Mouse (Mus musculus) embryo, embryonic 9.5 days (tissue): ENCODE results near the gene Tgm2.

Experiments
- DNase-seq: peaks from one replicate; pipeline ENCODE4 v3.0.0-alpha.2; 2017; ENCODE audit errors: extremely low spot score

The Tgm2 gene

GRCm38 (mm10) chr2:158114931-158115330 is 31.3 kb downstream of the Tgm2 start:
- no peak for DNase-seq

GRCm38 (mm10) chr2:158113591-158114257 is 32.5 kb downstream of the Tgm2 start:
- DNase-seq, result no peak

GRCm38 (mm10) chr2:158109516-158109915 is 36.7 kb downstream of the Tgm2 start:
- DNase-seq, result no peak

- DNase-seq, result peak; percentile 64
Measured at GRCm38 (mm10) chr2:158106947-158107587, 39.2 kb downstream of the Tgm2 start.

GRCm38 (mm10) chr2:158105605-158106004 is 40.6 kb downstream of the Tgm2 start:
- no peak for DNase-seq

GRCm38 (mm10) chr2:158104966-158105365 is 41.3 kb downstream of the Tgm2 start:
- no peak for DNase-seq

- no peak for DNase-seq
Measured at GRCm38 (mm10) chr2:158101768-158102167, 44.5 kb downstream of the Tgm2 start.

- DNase-seq, result no peak
Measured at GRCm38 (mm10) chr2:158099537-158099936, 46.7 kb downstream of the Tgm2 start.

- no peak for DNase-seq
Measured at GRCm38 (mm10) chr2:158098730-158099129, 47.5 kb downstream of the Tgm2 start.

GRCm38 (mm10) chr2:158097071-158097470 is 49.2 kb downstream of the Tgm2 start:
- DNase-seq, result no peak

- no peak for DNase-seq
Measured at GRCm38 (mm10) chr2:158094846-158095245, 51.4 kb downstream of the Tgm2 start.

- no peak for DNase-seq
Measured at GRCm38 (mm10) chr2:158094300-158094699, 51.9 kb downstream of the Tgm2 start.

GRCm38 (mm10) chr2:158093345-158093744 is 52.9 kb downstream of the Tgm2 start:
- DNase-seq, result no peak

- DNase-seq, result no peak
Measured at GRCm38 (mm10) chr2:158090096-158090495, 56.1 kb downstream of the Tgm2 start.

GRCm38 (mm10) chr2:158084486-158084885 is 61.8 kb downstream of the Tgm2 start:
- no peak for DNase-seq

GRCm38 (mm10) chr2:158080622-158081241 is 65.5 kb downstream of the Tgm2 start:
- DNase-seq, result no peak

- no peak for DNase-seq
Measured at GRCm38 (mm10) chr2:158079843-158080395, 66.3 kb downstream of the Tgm2 start.

GRCm38 (mm10) chr2:158078971-158079370 is 67.3 kb downstream of the Tgm2 start:
- no peak for DNase-seq

GRCm38 (mm10) chr2:158077981-158078380 is 68.3 kb downstream of the Tgm2 start:
- no peak for DNase-seq

- DNase-seq, result no peak
Measured at GRCm38 (mm10) chr2:158076690-158077089, 69.5 kb downstream of the Tgm2 start.

GRCm38 (mm10) chr2:158074835-158075234 is 71.4 kb downstream of the Tgm2 start:
- no peak for DNase-seq

- DNase-seq, result no peak
Measured at GRCm38 (mm10) chr2:158071633-158071995, 74.6 kb downstream of the Tgm2 start.
